Mouse (Mus musculus) intestine, embryonic 16.5 days (tissue): ENCODE data around the gene Afg3l1. TPM values are rescaled to one million over a fixed set of nuclear protein-coding genes. Genes with fewer than 3 reads are reported as not detected.
"Not testable (repeated sequence)": the region's sequence is repeated elsewhere in the genome, so short reads cannot be mapped to it uniquely, and the experiment has no call there.

Experiments used
- ATAC-seq: fragments of 200-750 bp; cut with Nextera tagmentation; 2 replicates; pipeline ENCODE4 v1.8.0; 2017; ENCODE audit warnings: moderate TSS enrichment, moderate library complexity
- H3K27ac ChIP-seq: fragments of 300-500 bp; sonication (generic); 2 replicates; pipeline ENCODE4 v1.5.1; 2014; ENCODE audit warnings: mild to moderate bottlenecking, low read length
- H3K27me3 ChIP-seq: fragments of 300-500 bp; sonication (generic); replicated peaks from 2 replicates; pipeline ENCODE4 v1.6.1; 2014; ENCODE audit warnings: low read length, control low read depth, mixed read lengths; ENCODE audit not compliant: control insufficient read depth, insufficient read depth
- H3K36me3 ChIP-seq: fragments of 300-500 bp; sonication (generic); 2 replicates; pipeline ENCODE4 v1.6.1; 2014; ENCODE audit warnings: low read length, control low read depth; ENCODE audit not compliant: control insufficient read depth, insufficient read depth
- H3K4me1 ChIP-seq: fragments of 300-500 bp; sonication (generic); 2 replicates; pipeline ENCODE4 v1.6.1; 2014; ENCODE audit warnings: low read length, control low read depth, mixed read lengths; ENCODE audit not compliant: control insufficient read depth, insufficient read depth
- H3K4me2 ChIP-seq: fragments of 300-500 bp; sonication (generic); 2 replicates; pipeline ENCODE4 v1.6.1; 2014; ENCODE audit warnings: low read depth, low read length, control low read depth
- H3K4me3 ChIP-seq: fragments of 300-500 bp; sonication (generic); 2 replicates; pipeline ENCODE4 v1.5.1; 2014; ENCODE audit warnings: mild to moderate bottlenecking, low read length
- H3K9ac ChIP-seq: fragments of 300-500 bp; sonication (generic); 2 replicates; pipeline ENCODE4 v1.6.1; 2014; ENCODE audit warnings: low read depth, low read length
- H3K9me3 ChIP-seq: fragments of 300-500 bp; sonication (generic); 2 replicates; pipeline ENCODE4 v1.6.1; 2016; ENCODE audit warnings: low read length, control low read depth; ENCODE audit not compliant: control insufficient read depth
- WGBS: fragments of 180-500 bp; shearing (Covaris S2); extraction: QIAGEN DNeasy Blood & Tissue Kit; methylation state at CpG from one replicate; pipeline ENCODE4 v1.1.7; 2014; 5-methylcytosine and 5-hydroxymethylcytosine counted together
- polyA plus RNA-seq: library from polyadenylated mRNA; unstranded; fragments of >200 nt; fragmentation: Nextera tagmentation; extraction: Ambion mirVana; gene quantifications from 2 replicates; pipeline ENCODE4 v1.2.1, GENCODE M21; 2015

The Afg3l1 gene
- polyA plus RNA-seq, 1 experiment from 2014 or later, result 48.7 TPM

GRCm38 (mm10) chr8:123520048-123520447, 42.3 kb downstream of the Afg3l1 start:
- not testable (repeated sequence) for H3K27me3 ChIP-seq, H3K4me2 ChIP-seq, H3K9me3 ChIP-seq, H3K4me3 ChIP-seq, H3K36me3 ChIP-seq, H3K9ac ChIP-seq, H3K4me1 ChIP-seq, ATAC-seq, H3K27ac ChIP-seq
- 94% methylated on average over 1 of the region's 1 CpGs for WGBS

- Histone ChIP-seq H3K4me2 (no peak overlapping the region), H3K4me3 (no peak overlapping the region), H3K36me3 (peaks cover 26% of the 10 kb centered on the region), H3K9me3 (no peaks in the 10 kb centered on the region), H3K27ac (no peak overlapping the region), H3K9ac (no peak overlapping the region), H3K27me3 (no peaks in the 10 kb centered on the region), H3K4me1 (no peaks in the 10 kb centered on the region)
- ATAC-seq, result no peak
- 89% methylated on average over 25 of the region's 25 CpGs for WGBS
Observed at GRCm38 (mm10) chr8:123527720-123528489, 50.2 kb downstream of the Afg3l1 start.

- H3K27me3 ChIP-seq, result no peaks in the 10 kb centered on the region; the same call in 1 of the 2 replicates
- H3K9ac ChIP-seq, result no peak overlapping the region
- H3K4me2 ChIP-seq, result no peak overlapping the region
- H3K4me1 ChIP-seq, result no peaks in the 10 kb centered on the region
- H3K27ac ChIP-seq, result no peak overlapping the region
- H3K9me3 ChIP-seq, result no peaks in the 10 kb centered on the region
- H3K4me3 ChIP-seq, result no peak overlapping the region
- no peak for ATAC-seq
- 88% methylated on average over 9 of the region's 9 CpGs for WGBS
- H3K36me3 ChIP-seq, result peaks cover 3% of the 10 kb centered on the region; the same call in 1 of the 2 replicates
Observed at GRCm38 (mm10) chr8:123536242-123536989, 58.7 kb downstream of the Afg3l1 start.

GRCm38 (mm10) chr8:123536990-123537380, 59.3 kb downstream of the Afg3l1 start:
- no peaks in the 10 kb centered on the region for H3K9me3 ChIP-seq
- H3K36me3 ChIP-seq, result peaks cover 3% of the 10 kb centered on the region; the same call in 1 of the 2 replicates
- 32% methylated on average over 10 of the region's 10 CpGs for WGBS
- no peak overlapping the region for H3K4me3 ChIP-seq
- ATAC-seq, result no peak
- H3K4me2 ChIP-seq, result no peak overlapping the region
- no peaks in the 10 kb centered on the region for H3K4me1 ChIP-seq
- no peak overlapping the region for H3K27ac ChIP-seq
- H3K9ac ChIP-seq, result no peak overlapping the region
- H3K27me3 ChIP-seq, result no peaks in the 10 kb centered on the region; the same call in 1 of the 2 replicates

GRCm38 (mm10) chr8:123537641-123538040, 59.9 kb downstream of the Afg3l1 start:
- not testable (repeated sequence) for H3K9me3 ChIP-seq, H3K36me3 ChIP-seq, ATAC-seq, H3K9ac ChIP-seq, H3K4me3 ChIP-seq, H3K27ac ChIP-seq, H3K4me1 ChIP-seq, H3K4me2 ChIP-seq, H3K27me3 ChIP-seq
- 79% methylated on average over 6 of the region's 14 CpGs for WGBS

Other genes with a start within 250 kb of the Afg3l1 start
- 6.0 TPM in 2 replicates for gene Spata2l, start 241.7 kb upstream of the Afg3l1 start, polyA plus RNA-seq
- 16.5 and 19.3 TPM in 2 replicates for gene Zfp276, start 223.7 kb upstream of the Afg3l1 start, polyA plus RNA-seq
- gene Vps9d1, start 223.6 kb upstream of the Afg3l1 start, polyA plus RNA-seq, result 16.3 and 19.3 TPM in 2 replicates
- gene Fanca, start 159.3 kb upstream of the Afg3l1 start, polyA plus RNA-seq, result 15.8 and 20.2 TPM in 2 replicates
- gene Spire2, start 145.2 kb upstream of the Afg3l1 start, polyA plus RNA-seq, result 0.89 and 2.0 TPM in 2 replicates
- 155 and 161 TPM in 2 replicates for gene Tcf25, start 104.2 kb upstream of the Afg3l1 start, polyA plus RNA-seq
- gene Mc1r, start 70.8 kb upstream of the Afg3l1 start, polyA plus RNA-seq, result not detected in 2 replicates
- gene Tubb3, start 66.5 kb upstream of the Afg3l1 start, polyA plus RNA-seq, result 45.6 and 52.6 TPM in 2 replicates
- gene Def8, start 54.4 kb upstream of the Afg3l1 start, polyA plus RNA-seq, result 26.5 and 27.4 TPM in 2 replicates
- gene Dbndd1, start 37.6 kb downstream of the Afg3l1 start, polyA plus RNA-seq, result 2.6 and 2.8 TPM in 2 replicates
- gene Gas8, start 40.9 kb downstream of the Afg3l1 start, polyA plus RNA-seq, result 20.0 and 20.5 TPM in 2 replicates
- gene Rhou, start 176.0 kb downstream of the Afg3l1 start, polyA plus RNA-seq, result 5.3 and 5.5 TPM in 2 replicates